22 mouse cellular contexts compared by ENCODE assay signal in the genomic region with DNA sequence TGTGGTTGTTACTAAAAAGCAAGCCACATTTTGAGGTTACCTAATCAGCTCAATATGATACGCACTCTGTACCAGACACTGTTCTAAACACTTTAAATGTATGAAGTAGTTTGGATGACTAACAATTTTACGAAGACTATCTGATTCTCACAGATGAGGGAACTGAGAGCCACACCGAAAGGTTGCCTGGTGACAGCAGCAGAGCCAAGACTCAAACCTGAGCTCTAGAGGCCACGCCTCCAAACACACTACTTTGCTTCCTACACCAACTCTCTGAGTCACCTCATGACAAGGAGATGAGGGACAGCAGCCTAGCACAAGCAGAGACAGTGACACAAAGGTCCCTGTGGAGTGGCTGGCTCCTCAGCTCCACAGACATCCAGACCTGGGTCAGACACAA. TPM values are rescaled to one million over a fixed set of nuclear protein-coding genes. Genes with fewer than 3 reads are reported as not detected.
DNase-seq lines count a peak whose midpoint lies in the region; ATAC-seq and TF ChIP-seq lines count a peak whose summit lies in the region.
"Had no signal": no experiment of that assay in that cellular context is flagged by ENCODE, and none has a peak within 500 bp of the region (broad histone marks: within the 10 kb centered on the region; RNA-seq: fewer than 3 reads in every experiment).

No protein-coding gene starts in this region.

- no peak overlapping the region for H3K9ac ChIP-seq in CH12.LX (ENCODE audit: insufficient read depth, low read depth)
- H3K9ac ChIP-seq in forebrain, embryonic 11.5 days (ENCODE audit: low read length): no peak overlapping the region
- H3K9ac ChIP-seq: embryonic facial prominence, embryonic 12.5 days; forebrain, embryonic 12.5 days; heart, embryonic 15.5 days; hindbrain, embryonic 15.5 days had no signal

- H3K27ac ChIP-seq in CH12.LX (ENCODE audit: insufficient read depth, low read depth): no peak overlapping the region
- H3K27ac ChIP-seq in forebrain, embryonic 11.5 days (ENCODE audit: low read depth, low read length): no peak overlapping the region
- H3K27ac ChIP-seq: embryonic facial prominence, embryonic 12.5 days; forebrain, embryonic 12.5 days; heart, embryonic 10.5 days; heart, embryonic 15.5 days; hindbrain, embryonic 15.5 days had no signal

- peaks cover 20 to 86% of the 10 kb centered on the region in 2 experiments for H3K36me3 ChIP-seq in CH12.LX (replicated peaks in 1 of 2; ENCODE audit: control insufficient read depth in 1 of 2, insufficient read depth in 1 of 2, low read length in 1 of 2)
- no peaks in the 10 kb centered on the region for H3K36me3 ChIP-seq in forebrain, embryonic 11.5 days (ENCODE audit: control insufficient read depth, insufficient read depth, low read length)
- H3K36me3 ChIP-seq: embryonic facial prominence, embryonic 12.5 days; forebrain, embryonic 12.5 days; heart, embryonic 10.5 days; heart, embryonic 15.5 days; hindbrain, embryonic 15.5 days had no signal

- peaks cover 3 to 20% of the 10 kb centered on the region in 2 experiments for H3K4me1 ChIP-seq in CH12.LX (ENCODE audit: control insufficient read depth in 1 of 2, insufficient read depth in 2 of 2)
- H3K4me1 ChIP-seq in forebrain, embryonic 11.5 days (replicated peaks; ENCODE audit: control insufficient read depth, insufficient read depth, low read length): no peaks in the 10 kb centered on the region
- H3K4me1 ChIP-seq: embryonic facial prominence, embryonic 12.5 days; forebrain, embryonic 12.5 days; heart, embryonic 15.5 days had no signal

- intact Hi-C loops in heart, postnatal 14 days (cut with DNase I): no loop called here
- intact Hi-C loops in left cerebral cortex, postnatal 14 days (cut with DNase I): no loop called here

- DNase-seq in heart, adult 11 months: peak; percentile 83
- DNase-seq in heart, postnatal 14 days: no peak
- DNase-seq in CH12.LX (ENCODE audit: extremely low read depth): peak; percentile 76
- peak; percentile 2 for DNase-seq in c-Kit-positive CD71-positive TER-119-positive erythroid progenitor cells, embryonic 14.5 days (ENCODE audit: low spot score)
- no peak for DNase-seq in cerebellum, postnatal 10 days
- no peak for DNase-seq in forebrain, embryonic 11.5 days (ENCODE audit: low spot score)
- no peak for DNase-seq in left cerebral cortex, postnatal 14 days (ENCODE audit: low spot score in 2 of 2)
- DNase-seq: adrenal gland, postnatal 14 days; cerebellum, adult 2 months; cerebellum, postnatal 14 days; gastrocnemius, postnatal 25 days; kidney, adult 8-10 months had no signal

- TF ChIP-seq RAD21 in CH12.LX (IDR thresholded peaks at IDR 0.05; ENCODE audit: low read depth, low read length): no peak

- H3K9me3 ChIP-seq in CH12.LX (replicated peaks; ENCODE audit: low read length): no peaks in the 10 kb centered on the region
- H3K9me3 ChIP-seq in forebrain, embryonic 11.5 days (ENCODE audit: control insufficient read depth, low read length): no peaks in the 10 kb centered on the region
- H3K9me3 ChIP-seq: embryonic facial prominence, embryonic 12.5 days; forebrain, embryonic 12.5 days; heart, embryonic 10.5 days; heart, embryonic 15.5 days; hindbrain, embryonic 15.5 days had no signal

- 89% methylated on average over 4 of the region's 4 CpGs for WGBS in forebrain, embryonic 11.5 days

- H3K4me3 ChIP-seq in CH12.LX (replicated peaks in 1 of 3; ENCODE audit: low read depth in 2 of 3, low read length in 2 of 3, poor library complexity in 1 of 3): no peak overlapping the region
- H3K4me3 ChIP-seq in forebrain, embryonic 11.5 days (ENCODE audit: low read depth, low read length): no peak overlapping the region
- H3K4me3 ChIP-seq: embryonic facial prominence, embryonic 12.5 days; forebrain, embryonic 12.5 days; heart, embryonic 10.5 days; heart, embryonic 15.5 days; hindbrain, embryonic 15.5 days had no signal

- TF ChIP-seq EP300 in CH12.LX (IDR thresholded peaks at IDR 0.05; ENCODE audit: low read length): no peak

- H3K27me3 ChIP-seq in CH12.LX (replicated peaks): no peaks in the 10 kb centered on the region
- no peaks in the 10 kb centered on the region for H3K27me3 ChIP-seq in forebrain, embryonic 11.5 days (ENCODE audit: control insufficient read depth, insufficient read depth, low read length)
- H3K27me3 ChIP-seq: embryonic facial prominence, embryonic 12.5 days; forebrain, embryonic 12.5 days; heart, embryonic 15.5 days; hindbrain, embryonic 15.5 days had no signal

- in situ Hi-C loops in CH12.LX (cut with MboI; ENCODE audit: low pct_ligation_motif_present, low pct_unique_long_range_greater_than_20kb, low sequenced_read_pairs): no loop called here

- no peak overlapping the region for H3K4me2 ChIP-seq in CH12.LX (ENCODE audit: insufficient read depth, low read depth, poor library complexity, severe bottlenecking)
- no peak overlapping the region for H3K4me2 ChIP-seq in forebrain, embryonic 11.5 days (ENCODE audit: low read depth, low read length, severe bottlenecking)
- H3K4me2 ChIP-seq: embryonic facial prominence, embryonic 12.5 days; forebrain, embryonic 12.5 days; heart, embryonic 15.5 days; hindbrain, embryonic 15.5 days had no signal

- dilution Hi-C loops in CH12.LX (cut with MboI; ENCODE audit: extremely low pct_ligation_motif_present, extremely low pct_unique_long_range_greater_than_20kb, low sequenced_read_pairs): no loop called here

- ATAC-seq in forebrain, embryonic 11.5 days (replicated peaks; ENCODE audit: low FRiP score): no peak
- ATAC-seq: forebrain, embryonic 16.5 days; inflammation-experienced regulatory T-cells, adult 6 months; intestine, postnatal 0 days had no signal

- TF ChIP-seq CTCF in CH12.LX (conservative IDR thresholded peaks at IDR 0.05 in 1 of 2, IDR thresholded peaks at IDR 0.05 in 1 of 2; ENCODE audit: low read depth in 2 of 2, low read length in 2 of 2): no peak

- no peaks in the 10 kb centered on the region for H3K79me2 ChIP-seq in CH12.LX (replicated peaks; ENCODE audit: control insufficient read depth, extremely low read depth, insufficient read depth, poor library complexity, severe bottlenecking)

- TF ChIP-seq POLR2A in CH12.LX (IDR thresholded peaks at IDR 0.05; ENCODE audit: low read depth, low read length): no peak

TF ChIP-seq in CH12.LX, 34 proteins besides CTCF, POLR2A, EP300 and RAD21:
- TF ChIP-seq UBTF (IDR thresholded peaks at IDR 0.05; ENCODE audit: low read depth, low read length) (no peak), KAT2A (IDR thresholded peaks at IDR 0.05; ENCODE audit: insufficient replicate concordance, low read length) (no peak), MYC (IDR thresholded peaks at IDR 0.05; ENCODE audit: low read depth, low read length) (no peak), CHD1 (IDR thresholded peaks at IDR 0.05; ENCODE audit: low read depth, low read length) (no peak), MAX (IDR thresholded peaks at IDR 0.05; ENCODE audit: low read length) (no peak), NELFE (IDR thresholded peaks at IDR 0.05; ENCODE audit: low read depth, low read length) (no peak), SMC3 (IDR thresholded peaks at IDR 0.05; ENCODE audit: low read depth, low read length) (no peak), CHD2 (IDR thresholded peaks at IDR 0.05; ENCODE audit: low read length) (no peak), PAX5 (IDR thresholded peaks at IDR 0.05; ENCODE audit: low read length) (no peak), RCOR1 (conservative IDR thresholded peaks at IDR 0.05; ENCODE audit: low read depth, low read length) (no peak), E2F4 (IDR thresholded peaks at IDR 0.05; ENCODE audit: insufficient replicate concordance, low read depth, low read length) (no peak)

RNA-seq across cellular contexts. Expression of gene Fam196b, which starts 57.6 kb away (rescaled TPM):
- not detected for total RNA-seq in heart, postnatal 14 days (2021)
- 0.38 and 0.42 TPM in 2 replicates for total RNA-seq in CH12.LX (2012; rRNA removed)
- total RNA-seq in CH12.LX (2014; rRNA removed): not detected in 2 replicates
- polyA plus RNA-seq in CH12.LX (2012; ENCODE audit: insufficient read length, low read depth): 0.13 and 0.14 TPM in 2 replicates
- 0.94 and 1.1 TPM in 2 replicates for polyA plus RNA-seq in forebrain, embryonic 11.5 days (2014; fragmentation: Nextera tagmentation; extraction: Ambion mirVana)
- total RNA-seq in left cerebral cortex, postnatal 14 days (2021): 1 to 10 TPM; 1.0 to 1.6 TPM
- total RNA-seq: adrenal gland, postnatal 14 days; granulocyte monocyte progenitor cell, adult 5-6 weeks; heart, postnatal 25 days had no signal

Comparison
In these comparisons a context has a peak if more than half of its experiments do, and no peak if none do; other contexts are left out.
1. DNase-seq: peak in heart, adult 11 months (single experiment), CH12.LX (single experiment) and c-Kit-positive CD71-positive TER-119-positive erythroid progenitor cells, embryonic 14.5 days (single experiment); none in heart, postnatal 14 days (0 of 2), cerebellum, postnatal 10 days (0 of 2), forebrain, embryonic 11.5 days (single experiment) and left cerebral cortex, postnatal 14 days (0 of 2).